In the genomic region with DNA sequence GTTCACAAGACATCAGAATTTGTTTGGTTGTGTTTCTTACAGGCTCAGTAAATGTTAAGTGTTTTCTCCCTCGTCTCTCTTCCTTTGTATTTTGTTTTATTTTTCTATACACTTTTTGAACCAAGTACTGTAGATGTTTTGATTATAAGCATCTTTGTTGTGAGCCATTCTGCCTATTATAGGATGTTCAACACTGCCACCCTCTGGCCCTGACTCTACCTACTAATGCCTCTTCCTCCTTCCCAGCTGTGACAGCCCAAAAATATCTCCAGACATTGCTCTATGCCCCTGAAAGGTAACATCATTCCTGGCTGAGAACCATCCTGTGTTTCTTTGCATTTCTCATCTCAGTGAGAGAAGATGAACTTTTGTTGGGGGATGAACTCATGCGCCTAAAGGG, we compare ENCODE assay signal across 1 mouse cellular context.
TF ChIP-seq lines count a peak whose summit lies in the region.

No protein-coding gene starts in this region.

TF ChIP-seq in MEL, 35 proteins besides CTCF, POLR2A, EP300 and RAD21 (continued from another document):
- no peak for TF ChIP-seq MYC (IDR thresholded peaks at IDR 0.05; ENCODE audit: low read depth, low read length)
TF ChIP-seq in MEL: peak in this region for 1.
